Mouse (Mus musculus) CD4-positive helper T cell, adult 2 months (primary cell): Measurements from ENCODE around the gene Tmem256.

Experiments
- DNase-seq: peaks from one replicate; pipeline ENCODE4 v3.0.0-alpha.2; 2012; ENCODE audit warnings: low read depth, missing footprints, low spot score

Gene Tmem256

DNA sequence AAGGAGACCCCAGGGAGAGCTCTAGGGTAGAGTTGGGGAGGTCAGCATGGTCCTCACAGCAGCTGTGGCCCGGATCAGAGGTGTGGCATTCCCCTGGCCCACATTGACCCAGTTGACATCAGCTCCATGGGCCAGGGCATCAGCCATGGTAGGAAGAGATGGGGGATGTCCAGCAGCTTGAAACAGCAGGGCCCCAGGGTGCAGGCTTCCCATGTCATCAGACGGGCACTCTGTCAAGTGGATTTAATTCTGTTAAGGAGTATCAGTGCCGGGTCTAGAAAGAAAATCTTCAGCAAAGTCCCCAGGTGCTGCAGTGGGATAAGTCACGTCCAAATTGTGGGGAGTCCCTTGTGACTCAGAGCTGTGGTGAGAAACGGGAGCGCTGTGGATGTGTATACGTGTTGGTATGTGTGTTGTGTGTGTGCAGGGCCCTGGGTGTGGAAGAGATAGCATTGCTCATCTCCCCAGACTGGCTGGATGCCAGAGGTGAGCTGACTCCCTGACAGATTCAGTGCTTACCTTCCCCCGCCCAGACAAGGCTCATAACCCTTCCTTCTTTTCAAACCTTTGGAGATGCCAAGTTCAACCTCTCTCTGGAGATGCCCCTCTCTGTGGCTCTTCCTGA lies 45.3 kb downstream of the Tmem256 start:
- DNase-seq, result no peak

DNA sequence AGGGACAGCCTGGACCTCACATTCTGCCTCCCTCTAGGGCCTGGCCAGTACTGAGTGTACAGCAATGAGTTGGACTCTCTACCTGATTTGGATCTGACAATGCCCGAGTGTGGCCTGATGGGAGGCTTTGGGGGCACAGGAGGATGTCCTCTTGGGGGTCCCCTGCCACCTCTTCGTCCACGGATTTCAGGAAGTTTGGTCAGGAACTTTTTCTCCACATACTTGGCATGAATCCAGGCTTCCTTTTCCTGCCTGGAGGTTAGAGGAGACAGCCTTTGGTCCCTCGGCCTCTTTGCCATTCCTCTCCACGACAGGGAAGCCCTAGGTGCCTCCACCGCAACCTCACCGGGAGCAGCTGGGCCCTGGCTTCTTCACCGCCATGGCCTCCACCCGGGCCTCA lies 45.9 kb downstream of the Tmem256 start:
- DNase-seq, result no peak

- no peak for DNase-seq
These were observed 46.3 kb downstream of the Tmem256 start for GRCm38 (mm10) chr11:69884663-69885062.

- DNase-seq, result no peak
These were observed 48.8 kb downstream of the Tmem256 start for GRCm38 (mm10) chr11:69886907-69887635.
